Mouse (Mus musculus): ENCODE results near the gene Plpp7.

Gene Plpp7

GRCm38 (mm10) chr2:32132567-32132992, 37.3 kb downstream of the Plpp7 start:
- in situ Hi-C loops (cut with MboI; ENCODE audit: low sequenced_read_pairs): no loop called here

- in situ Hi-C loops (cut with MboI; ENCODE audit: low sequenced_read_pairs): no loop called here
Observed at GRCm38 (mm10) chr2:32134039-32134438, 38.7 kb downstream of the Plpp7 start.

GRCm38 (mm10) chr2:32137667-32138266, 42.4 kb downstream of the Plpp7 start:
- in situ Hi-C loops (cut with MboI; ENCODE audit: low sequenced_read_pairs): no loop called here

- in situ Hi-C loops (cut with MboI; ENCODE audit: low sequenced_read_pairs): no loop called here
Observed at GRCm38 (mm10) chr2:32139377-32139776, 44.0 kb downstream of the Plpp7 start.

- in situ Hi-C loops (cut with MboI; ENCODE audit: low sequenced_read_pairs): no loop called here
Observed at GRCm38 (mm10) chr2:32140498-32140934, 45.2 kb downstream of the Plpp7 start.

- in situ Hi-C loops (cut with MboI; ENCODE audit: low sequenced_read_pairs): no loop called here
Observed at GRCm38 (mm10) chr2:32141602-32142001, 46.3 kb downstream of the Plpp7 start.

- in situ Hi-C loops (cut with MboI; ENCODE audit: low sequenced_read_pairs): no loop called here
Observed at GRCm38 (mm10) chr2:32142368-32142767, 47.0 kb downstream of the Plpp7 start.

- in situ Hi-C loops (cut with MboI; ENCODE audit: low sequenced_read_pairs): no loop called here
Observed at GRCm38 (mm10) chr2:32144633-32145032, 49.3 kb downstream of the Plpp7 start.

GRCm38 (mm10) chr2:32146617-32147162, 51.4 kb downstream of the Plpp7 start:
- in situ Hi-C loops (cut with MboI; ENCODE audit: low sequenced_read_pairs): no loop called here

GRCm38 (mm10) chr2:32150135-32150534, 54.8 kb downstream of the Plpp7 start:
- in situ Hi-C loops (cut with MboI; ENCODE audit: low sequenced_read_pairs): no loop called here

- in situ Hi-C loops (cut with MboI; ENCODE audit: low sequenced_read_pairs): no loop called here
Observed at GRCm38 (mm10) chr2:32150562-32150923, 55.2 kb downstream of the Plpp7 start.

GRCm38 (mm10) chr2:32150924-32151659, 55.8 kb downstream of the Plpp7 start, which contains the start of gene Prrc2b:
Prrc2b (plus strand) TSS chr2:32151082.
- in situ Hi-C loops (cut with MboI; ENCODE audit: low sequenced_read_pairs): no loop called here

- in situ Hi-C loops (cut with MboI; ENCODE audit: low sequenced_read_pairs): no loop called here
Observed at GRCm38 (mm10) chr2:32151660-32152366, 56.5 kb downstream of the Plpp7 start.

- in situ Hi-C loops (cut with MboI; ENCODE audit: low sequenced_read_pairs): no loop called here
Observed at GRCm38 (mm10) chr2:32152367-32153034, 57.2 kb downstream of the Plpp7 start.

- in situ Hi-C loops (cut with MboI; ENCODE audit: low sequenced_read_pairs): no loop called here
Observed at GRCm38 (mm10) chr2:32153041-32153790, 57.9 kb downstream of the Plpp7 start.

GRCm38 (mm10) chr2:32153791-32154119, 58.4 kb downstream of the Plpp7 start:
- in situ Hi-C loops (cut with MboI; ENCODE audit: low sequenced_read_pairs): no loop called here

GRCm38 (mm10) chr2:32154334-32154997, 59.1 kb downstream of the Plpp7 start:
- in situ Hi-C loops (cut with MboI; ENCODE audit: low sequenced_read_pairs): no loop called here

GRCm38 (mm10) chr2:32154998-32155541, 59.7 kb downstream of the Plpp7 start:
- in situ Hi-C loops (cut with MboI; ENCODE audit: low sequenced_read_pairs): no loop called here

GRCm38 (mm10) chr2:32155614-32156013, 60.3 kb downstream of the Plpp7 start:
- in situ Hi-C loops (cut with MboI; ENCODE audit: low sequenced_read_pairs): no loop called here

- in situ Hi-C loops (cut with MboI; ENCODE audit: low sequenced_read_pairs): no loop called here
Observed at GRCm38 (mm10) chr2:32156645-32157044, 61.3 kb downstream of the Plpp7 start.

Data from CH12F3 (cell line).